Mouse (Mus musculus) frontal cortex, postnatal 14 days (tissue): Measurements from ENCODE around the gene Esp36.
"Not testable (repeated sequence)": the region's sequence is repeated elsewhere in the genome, so short reads cannot be mapped to it uniquely, and the experiment has no call there.

ENCODE experiments used
- DNase-seq, 2 experiments: peaks; one replicate each; pipeline ENCODE4 v3.0.0; 2022; ENCODE audit warnings: low spot score in 2 of 2

The Esp36 gene

GRCm38 (mm10) chr17:38420085-38420484, at the start of gene Esp36:
Gene Esp36 (minus strand): TSS chr17:38420185.
- no peak for DNase-seq

GRCm38 (mm10) chr17:38456206-38456605, 36.2 kb upstream of the Esp36 start:
- DNase-seq = not testable (repeated sequence)

GRCm38 (mm10) chr17:38450688-38451087, 30.7 kb upstream of the Esp36 start:
- DNase-seq = no peak

- no peak for DNase-seq
Observed at GRCm38 (mm10) chr17:38406135-38406534, 13.8 kb downstream of the Esp36 start.

- DNase-seq = no peak
Observed at GRCm38 (mm10) chr17:38391821-38392220, 28.2 kb downstream of the Esp36 start.
